Mouse (Mus musculus): ENCODE results near the gene Gin1. TPM values are rescaled to one million over a fixed set of nuclear protein-coding genes. Genes with fewer than 3 reads are reported as not detected.

Gene Gin1
- polyA plus RNA-seq (2014; fragmentation: Nextera tagmentation; extraction: Ambion mirVana) = 16.2 and 16.6 TPM in 2 replicates

GRCm38 (mm10) chr1:97769904-97770753 lies at the start of gene Gin1, which contains the start of gene Ppip5k2:
Gin1 (plus strand) TSS chr1:97770172.
Ppip5k2 (minus strand) TSS chr1:97770411.
- WGBS = under 1% methylated on average over 65 of the region's 66 CpGs
- peak; percentile 99 for ATAC-seq (ENCODE audit: low read depth)
- H3K4me2 ChIP-seq (ENCODE audit: low read depth, low read length) = peak within 1 kb of the TSS; percentile 63

GRCm38 (mm10) chr1:97726730-97727129 lies 43.2 kb upstream of the Gin1 start:
- H3K4me3 ChIP-seq (ENCODE audit: low read depth, low read length) = no peak overlapping the region
- H3K9ac ChIP-seq (replicated peaks; ENCODE audit: low read depth, low read length) = no peak overlapping the region
- H3K4me2 ChIP-seq (ENCODE audit: low read depth, low read length) = no peak overlapping the region
- WGBS = 75% methylated on average over 2 of the region's 2 CpGs
- H3K4me1 ChIP-seq (ENCODE audit: control insufficient read depth, insufficient read depth, low read length) = no peaks in the 10 kb centered on the region
- H3K36me3 ChIP-seq (ENCODE audit: control insufficient read depth, insufficient read depth, low read length) = peaks cover 26% of the 10 kb centered on the region
- no peak overlapping the region for H3K27ac ChIP-seq (ENCODE audit: low read depth, low read length)
- no peak for ATAC-seq (ENCODE audit: low read depth)
- no peaks in the 10 kb centered on the region for H3K9me3 ChIP-seq (ENCODE audit: control insufficient read depth, low read length)
- no peaks in the 10 kb centered on the region for H3K27me3 ChIP-seq (ENCODE audit: control insufficient read depth, insufficient read depth, low read length)

More at GRCm38 (mm10) chr1:97769904-97770753, at the start of gene Gin1, which contains the start of gene Ppip5k2:
- Histone ChIP-seq H3K4me3 (ENCODE audit: low read depth, low read length) (peak within 1 kb of the TSS; percentile 94), H3K4me1 (ENCODE audit: control insufficient read depth, insufficient read depth, low read length) (peaks cover 19% of the 10 kb centered on the region), H3K9ac (replicated peaks; ENCODE audit: low read depth, low read length) (peak within 1 kb of the TSS; percentile 91), H3K36me3 (ENCODE audit: control insufficient read depth, insufficient read depth, low read length) (no peaks in the 10 kb centered on the region), H3K27ac (ENCODE audit: low read depth, low read length) (peak within 1 kb of the TSS; percentile 90), H3K27me3 (ENCODE audit: control insufficient read depth, insufficient read depth, low read length) (peaks cover 3% of the 10 kb centered on the region; the same call in 1 of the 2 replicates), H3K9me3 (ENCODE audit: control insufficient read depth, low read length) (no peaks in the 10 kb centered on the region)

- H3K4me1 ChIP-seq (ENCODE audit: control insufficient read depth, insufficient read depth, low read length) = no peaks in the 10 kb centered on the region
- H3K9me3 ChIP-seq (ENCODE audit: control insufficient read depth, low read length) = no peaks in the 10 kb centered on the region
- H3K4me2 ChIP-seq (ENCODE audit: low read depth, low read length) = no peak overlapping the region
- no peak for ATAC-seq (ENCODE audit: low read depth)
- peaks cover 30% of the 10 kb centered on the region for H3K36me3 ChIP-seq (ENCODE audit: control insufficient read depth, insufficient read depth, low read length)
- no peaks in the 10 kb centered on the region for H3K27me3 ChIP-seq (ENCODE audit: control insufficient read depth, insufficient read depth, low read length)
- no peak overlapping the region for H3K9ac ChIP-seq (replicated peaks; ENCODE audit: low read depth, low read length)
- 71% methylated on average over 1 of the region's 1 CpGs for WGBS
- no peak overlapping the region for H3K4me3 ChIP-seq (ENCODE audit: low read depth, low read length)
- no peak overlapping the region for H3K27ac ChIP-seq (ENCODE audit: low read depth, low read length)
These were observed 40.6 kb upstream of the Gin1 start for GRCm38 (mm10) chr1:97729339-97729738.

GRCm38 (mm10) chr1:97743063-97743462 lies 26.9 kb upstream of the Gin1 start:
- no peaks in the 10 kb centered on the region for H3K27me3 ChIP-seq (ENCODE audit: control insufficient read depth, insufficient read depth, low read length)
- ATAC-seq (ENCODE audit: low read depth) = no peak
- 100% methylated on average over 1 of the region's 1 CpGs for WGBS
- peaks cover 42% of the 10 kb centered on the region for H3K36me3 ChIP-seq (ENCODE audit: control insufficient read depth, insufficient read depth, low read length)
- H3K4me2 ChIP-seq (ENCODE audit: low read depth, low read length) = no peak overlapping the region
- no peak overlapping the region for H3K4me3 ChIP-seq (ENCODE audit: low read depth, low read length)
- H3K4me1 ChIP-seq (ENCODE audit: control insufficient read depth, insufficient read depth, low read length) = no peaks in the 10 kb centered on the region
- H3K27ac ChIP-seq (ENCODE audit: low read depth, low read length) = no peak overlapping the region
- H3K9me3 ChIP-seq (ENCODE audit: control insufficient read depth, low read length) = no peaks in the 10 kb centered on the region
- H3K9ac ChIP-seq (replicated peaks; ENCODE audit: low read depth, low read length) = no peak overlapping the region

GRCm38 (mm10) chr1:97745712-97746111 lies 24.3 kb upstream of the Gin1 start:
- Histone ChIP-seq H3K36me3 (ENCODE audit: control insufficient read depth, insufficient read depth, low read length) (peaks cover 39% of the 10 kb centered on the region), H3K27ac (ENCODE audit: low read depth, low read length) (no peak overlapping the region), H3K9ac (replicated peaks; ENCODE audit: low read depth, low read length) (no peak overlapping the region), H3K4me1 (ENCODE audit: control insufficient read depth, insufficient read depth, low read length) (no peaks in the 10 kb centered on the region), H3K27me3 (ENCODE audit: control insufficient read depth, insufficient read depth, low read length) (no peaks in the 10 kb centered on the region), H3K4me3 (ENCODE audit: low read depth, low read length) (no peak overlapping the region), H3K9me3 (ENCODE audit: control insufficient read depth, low read length) (no peaks in the 10 kb centered on the region), H3K4me2 (ENCODE audit: low read depth, low read length) (no peak overlapping the region)
- no peak for ATAC-seq (ENCODE audit: low read depth)
- 91% methylated on average over 4 of the region's 4 CpGs for WGBS

GRCm38 (mm10) chr1:97746261-97746660 lies 23.7 kb upstream of the Gin1 start:
- Histone ChIP-seq H3K4me2 (ENCODE audit: low read depth, low read length) (no peak overlapping the region), H3K4me3 (ENCODE audit: low read depth, low read length) (no peak overlapping the region), H3K4me1 (ENCODE audit: control insufficient read depth, insufficient read depth, low read length) (no peaks in the 10 kb centered on the region), H3K27ac (ENCODE audit: low read depth, low read length) (no peak overlapping the region), H3K27me3 (ENCODE audit: control insufficient read depth, insufficient read depth, low read length) (no peaks in the 10 kb centered on the region), H3K36me3 (ENCODE audit: control insufficient read depth, insufficient read depth, low read length) (peaks cover 36% of the 10 kb centered on the region), H3K9me3 (ENCODE audit: control insufficient read depth, low read length) (no peaks in the 10 kb centered on the region), H3K9ac (replicated peaks; ENCODE audit: low read depth, low read length) (no peak overlapping the region)
- no peak for ATAC-seq (ENCODE audit: low read depth)
- over 99% methylated on average over 7 of the region's 7 CpGs for whole genome bisulfite sequencing

- Histone ChIP-seq H3K27ac (ENCODE audit: low read depth, low read length) (no peak overlapping the region), H3K36me3 (ENCODE audit: control insufficient read depth, insufficient read depth, low read length) (peaks cover 30% of the 10 kb centered on the region), H3K9me3 (ENCODE audit: control insufficient read depth, low read length) (no peaks in the 10 kb centered on the region), H3K9ac (replicated peaks; ENCODE audit: low read depth, low read length) (no peak overlapping the region), H3K4me1 (ENCODE audit: control insufficient read depth, insufficient read depth, low read length) (no peaks in the 10 kb centered on the region), H3K27me3 (ENCODE audit: control insufficient read depth, insufficient read depth, low read length) (no peaks in the 10 kb centered on the region), H3K4me3 (ENCODE audit: low read depth, low read length) (no peak overlapping the region), H3K4me2 (ENCODE audit: low read depth, low read length) (no peak overlapping the region)
- 92% methylated on average over 3 of the region's 3 CpGs for WGBS
- no peak for ATAC-seq (ENCODE audit: low read depth)
These were observed 21.8 kb upstream of the Gin1 start for GRCm38 (mm10) chr1:97748163-97748562.

GRCm38 (mm10) chr1:97753216-97753615 lies 16.8 kb upstream of the Gin1 start:
- Histone ChIP-seq H3K4me1 (ENCODE audit: control insufficient read depth, insufficient read depth, low read length) (no peaks in the 10 kb centered on the region), H3K9me3 (ENCODE audit: control insufficient read depth, low read length) (no peaks in the 10 kb centered on the region), H3K27ac (ENCODE audit: low read depth, low read length) (no peak overlapping the region), H3K4me3 (ENCODE audit: low read depth, low read length) (no peak overlapping the region), H3K4me2 (ENCODE audit: low read depth, low read length) (no peak overlapping the region), H3K27me3 (ENCODE audit: control insufficient read depth, insufficient read depth, low read length) (no peaks in the 10 kb centered on the region), H3K36me3 (ENCODE audit: control insufficient read depth, insufficient read depth, low read length) (peaks cover 19% of the 10 kb centered on the region), H3K9ac (replicated peaks; ENCODE audit: low read depth, low read length) (no peak overlapping the region)
- no peak for ATAC-seq (ENCODE audit: low read depth)

- H3K4me3 ChIP-seq (ENCODE audit: low read depth, low read length) = no peak overlapping the region
- WGBS = 82% methylated on average over 4 of the region's 4 CpGs
- ATAC-seq (ENCODE audit: low read depth) = no peak
- H3K9me3 ChIP-seq (ENCODE audit: control insufficient read depth, low read length) = no peaks in the 10 kb centered on the region
- H3K27me3 ChIP-seq (ENCODE audit: control insufficient read depth, insufficient read depth, low read length) = no peaks in the 10 kb centered on the region
- no peak overlapping the region for H3K9ac ChIP-seq (replicated peaks; ENCODE audit: low read depth, low read length)
- no peak overlapping the region for H3K4me2 ChIP-seq (ENCODE audit: low read depth, low read length)
- no peak overlapping the region for H3K27ac ChIP-seq (ENCODE audit: low read depth, low read length)
- peaks cover 16% of the 10 kb centered on the region for H3K36me3 ChIP-seq (ENCODE audit: control insufficient read depth, insufficient read depth, low read length)
- no peaks in the 10 kb centered on the region for H3K4me1 ChIP-seq (ENCODE audit: control insufficient read depth, insufficient read depth, low read length)
These were observed 15.6 kb upstream of the Gin1 start for GRCm38 (mm10) chr1:97754392-97754791.

All from neural tube, embryonic 14.5 days (tissue).